Mouse (Mus musculus) layer of hippocampus, postnatal 36 days (tissue): Measurements from ENCODE around the gene Slc4a1ap. TPM values are rescaled to one million over a fixed set of nuclear protein-coding genes. Genes with fewer than 3 reads are reported as not detected.
"Not testable (repeated sequence)": the region's sequence is repeated elsewhere in the genome, so short reads cannot be mapped to it uniquely, and the experiment has no call there.

Experiments used
- DNase-seq, 2 experiments: peaks; one replicate each; pipeline ENCODE4 v3.0.0; 2022
- total RNA-seq, 2 experiments: library from RNA; stranded (reverse); gene quantifications; 2 replicates each; pipeline ENCODE4 v1.2.3; 2021

Slc4a1ap gene
- 10 to 100 TPM; 55.7 to 57.1 TPM for total RNA-seq

GRCm38 (mm10) chr5:31526354-31527116 lies at the start of gene Slc4a1ap:
Slc4a1ap (plus strand) TSS chr5:31526995.
- peak; percentile 77 to 80 for DNase-seq

GRCm38 (mm10) chr5:31480536-31480935 lies 46.3 kb upstream of the Slc4a1ap start:
- DNase-seq = peak in 1 of 2 experiments; percentile 8

DNA sequence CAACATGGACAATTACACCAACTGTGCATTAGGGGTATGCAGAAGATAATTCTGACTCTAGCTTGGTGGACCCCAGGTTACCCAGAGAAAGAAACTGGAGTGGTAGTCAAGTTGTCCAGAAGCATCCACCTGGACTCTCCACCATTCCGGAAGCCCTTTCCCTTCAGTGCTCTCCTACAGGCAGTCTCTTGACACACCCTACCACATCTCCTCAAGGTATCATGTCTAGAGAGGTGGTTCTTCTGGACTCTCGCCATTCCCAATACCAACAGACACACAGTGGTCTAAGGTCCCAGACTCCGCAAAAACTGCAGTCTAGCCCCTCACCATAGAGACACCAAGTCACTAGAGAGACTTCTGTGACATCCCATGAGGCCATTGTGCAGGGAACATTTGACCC lies 41.4 kb upstream of the Slc4a1ap start, which contains the start of gene 4930548H24Rik:
4930548H24Rik (plus strand) TSS at position 301 of the 400 bp plus-strand sequence.
- DNase-seq = no peak

DNA sequence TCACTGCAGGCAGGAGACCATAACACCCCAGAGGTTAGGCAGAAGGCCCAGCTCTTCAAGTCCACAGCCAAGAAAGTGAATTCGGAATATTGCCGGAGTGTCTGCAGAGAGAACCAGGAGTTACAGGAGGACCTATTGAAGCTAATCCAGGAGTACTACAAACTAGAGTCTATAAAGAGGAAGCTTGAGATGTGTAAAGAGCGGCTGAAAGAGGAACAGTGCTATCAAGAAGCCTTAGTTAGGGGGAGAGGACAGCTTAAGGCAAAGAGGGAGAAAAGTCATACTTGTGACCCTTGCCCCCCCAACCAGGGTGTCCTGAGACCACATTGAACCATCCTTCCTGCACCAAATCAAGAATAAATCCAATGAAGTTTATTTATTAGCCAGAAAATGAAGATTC lies 38.9 kb upstream of the Slc4a1ap start:
- DNase-seq = no peak

DNA sequence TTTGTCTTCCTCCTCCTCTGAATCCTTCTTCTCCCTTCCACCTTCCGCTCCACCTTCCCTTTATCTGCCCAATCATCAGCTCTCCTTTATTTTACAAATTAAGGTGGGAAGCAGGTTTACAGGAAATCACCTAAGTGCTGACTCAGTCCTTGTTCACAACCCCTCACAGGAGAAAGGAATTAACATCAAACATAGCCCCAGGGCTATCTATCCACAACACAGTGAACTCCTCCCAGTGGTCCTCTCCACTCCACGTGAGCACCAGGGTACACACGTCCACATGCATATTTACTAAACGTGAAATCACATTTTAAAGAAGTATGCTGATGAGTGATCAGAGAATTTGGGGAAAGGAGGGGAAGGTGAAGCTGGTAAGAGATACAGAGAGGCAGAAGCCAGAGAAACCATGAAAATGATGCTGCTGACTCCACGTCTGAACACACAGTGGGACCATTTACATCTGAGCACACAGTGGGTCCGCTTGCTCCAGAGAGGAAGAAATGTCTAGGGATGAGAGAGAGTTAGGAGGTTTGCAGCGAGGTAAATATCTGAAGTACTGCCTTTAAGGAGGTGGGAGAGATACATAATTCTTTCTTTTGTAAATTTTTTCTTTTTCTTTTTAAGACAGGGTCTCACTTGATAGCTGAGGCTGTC lies 37.6 kb upstream of the Slc4a1ap start:
- DNase-seq = no peak

GRCm38 (mm10) chr5:31492031-31492430 lies 34.8 kb upstream of the Slc4a1ap start:
- no peak for DNase-seq

- peak; percentile 89 for DNase-seq
Measured at GRCm38 (mm10) chr5:31494513-31495297, 32.1 kb upstream of the Slc4a1ap start, which contains the start of gene Gpn1. Gpn1 (plus strand) TSS chr5:31494741.

DNA sequence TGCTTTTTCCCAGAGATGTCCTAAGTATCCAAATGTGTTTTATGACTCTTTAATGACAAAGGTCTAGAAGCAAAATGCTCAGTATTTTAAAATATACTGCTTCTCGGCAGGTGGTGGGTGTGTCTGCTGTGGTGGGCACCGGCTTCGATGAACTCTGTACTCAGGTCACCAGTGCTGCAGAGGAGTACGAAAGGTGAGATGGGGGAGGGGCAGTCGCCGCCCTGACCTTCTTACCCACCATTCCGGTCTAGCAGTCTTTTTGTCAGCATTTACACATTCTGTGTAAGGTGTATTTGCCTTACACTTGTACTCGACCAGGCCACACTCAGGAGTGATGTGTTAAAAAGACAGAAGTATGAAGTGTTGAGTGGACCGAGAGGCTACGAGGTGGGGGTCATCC lies 22.0 kb upstream of the Slc4a1ap start:
- no peak for DNase-seq

DNA sequence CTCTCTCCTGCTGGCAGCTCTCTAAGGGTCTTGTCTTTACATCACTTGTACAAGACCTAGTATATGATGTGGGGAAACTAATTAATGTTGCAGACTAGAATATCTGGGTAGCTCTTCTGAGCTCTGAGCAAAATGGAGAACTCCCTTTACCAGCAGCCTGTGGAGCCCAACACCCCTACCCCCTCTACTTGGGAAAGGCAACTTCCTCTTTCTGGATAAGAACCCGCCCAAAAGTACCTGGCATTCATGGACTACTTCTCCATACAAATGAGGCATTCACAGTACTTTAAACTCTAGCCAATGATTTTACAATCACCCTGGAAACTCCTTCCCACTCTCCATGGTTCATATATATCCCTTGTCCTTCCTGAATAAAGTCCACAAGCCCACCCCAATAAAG lies 14.3 kb upstream of the Slc4a1ap start:
- no peak for DNase-seq

- no peak for DNase-seq
Measured at GRCm38 (mm10) chr5:31520556-31520955, 6.2 kb upstream of the Slc4a1ap start.

- DNase-seq = no peak
Measured at GRCm38 (mm10) chr5:31527117-31527680, 404 bp downstream of the Slc4a1ap start.

GRCm38 (mm10) chr5:31527707-31528106 lies 912 bp downstream of the Slc4a1ap start, which contains the start of gene Supt7l:
Supt7l (minus strand) TSS chr5:31527807.
- not testable (repeated sequence) for DNase-seq

GRCm38 (mm10) chr5:31528560-31528959 lies 1.8 kb downstream of the Slc4a1ap start:
- DNase-seq = no peak

- DNase-seq = no peak
Measured at GRCm38 (mm10) chr5:31535228-31535627, 8.4 kb downstream of the Slc4a1ap start.

DNA sequence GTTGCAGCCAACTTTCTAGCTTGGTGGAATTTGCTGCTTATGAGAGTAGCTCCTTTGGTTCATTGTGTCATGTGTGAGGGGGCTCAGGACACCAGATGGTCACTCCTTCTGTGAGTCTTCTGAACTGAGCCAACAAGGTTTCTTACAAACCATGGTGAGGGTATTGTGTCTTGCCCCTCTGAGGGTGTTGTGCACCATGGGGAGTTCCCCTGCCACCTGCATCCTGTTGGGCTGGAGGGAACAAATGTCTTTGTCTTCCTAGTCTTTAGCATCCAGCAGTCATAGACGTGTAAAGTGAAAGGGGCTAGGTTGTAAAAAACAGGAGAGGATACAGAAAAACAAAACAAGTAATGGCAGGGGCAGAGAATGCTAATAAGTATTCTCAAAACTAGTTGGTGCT lies 32.6 kb downstream of the Slc4a1ap start:
- DNase-seq = no peak

- DNase-seq = no peak
Measured at GRCm38 (mm10) chr5:31560352-31560751, 33.6 kb downstream of the Slc4a1ap start.

GRCm38 (mm10) chr5:31562036-31562666 lies 35.4 kb downstream of the Slc4a1ap start:
- DNase-seq = peak; percentile 71 to 73

GRCm38 (mm10) chr5:31563496-31563895 lies 36.7 kb downstream of the Slc4a1ap start:
- DNase-seq = peak; percentile 60 to 72

- DNase-seq = no peak
Measured at GRCm38 (mm10) chr5:31563905-31564304, 37.1 kb downstream of the Slc4a1ap start.

DNA sequence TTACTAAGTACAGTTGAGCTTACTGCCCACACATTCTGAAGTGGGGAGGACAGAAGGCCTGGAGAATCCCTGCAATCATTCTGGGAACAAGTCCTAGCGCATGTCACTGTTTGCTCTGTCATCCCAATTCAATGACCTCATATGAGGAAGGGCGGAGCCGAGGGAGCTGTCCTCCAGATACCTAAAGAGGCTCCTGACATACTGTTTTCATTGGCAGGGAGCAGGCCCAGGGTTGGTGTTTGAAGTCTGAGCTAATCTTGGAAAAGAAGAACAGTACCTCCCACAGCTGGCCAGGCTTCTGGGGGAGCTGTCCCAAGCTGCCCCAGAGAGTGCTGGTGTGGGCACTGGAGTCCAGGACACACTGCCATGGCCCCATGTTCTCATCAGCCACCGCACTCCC lies 38.2 kb downstream of the Slc4a1ap start:
- peak in 1 of 2 experiments; percentile 4 for DNase-seq

GRCm38 (mm10) chr5:31566026-31566425 lies 39.2 kb downstream of the Slc4a1ap start:
- DNase-seq = no peak

GRCm38 (mm10) chr5:31566457-31566856 lies 39.7 kb downstream of the Slc4a1ap start:
- no peak for DNase-seq
